Mouse (Mus musculus) midbrain, embryonic 11.5 days (tissue): ENCODE results near the gene Fam19a5. TPM values are rescaled to one million over a fixed set of nuclear protein-coding genes. Genes with fewer than 3 reads are reported as not detected.

Source experiments
- ATAC-seq: fragments of 200-750 bp; cut with Nextera tagmentation; 2 replicates; pipeline ENCODE4 v1.8.0; 2017; ENCODE audit warnings: moderate TSS enrichment, moderate library complexity; ENCODE audit not compliant: low FRiP score
- DNase-seq: peaks from one replicate; pipeline ENCODE4 v3.0.0; 2015; ENCODE audit warnings: low spot score; ENCODE audit errors: missing footprints
- H3K27ac ChIP-seq: fragments of 300-500 bp; sonication (generic); 2 replicates; pipeline ENCODE4 v1.5.1; 2014; ENCODE audit warnings: low read depth, low read length
- H3K27me3 ChIP-seq: fragments of 300-500 bp; sonication (generic); 2 replicates; pipeline ENCODE4 v1.6.1; 2014; ENCODE audit warnings: mild to moderate bottlenecking, low read length, moderate library complexity, mixed read lengths; ENCODE audit not compliant: control insufficient read depth, insufficient read depth
- H3K36me3 ChIP-seq: fragments of 300-500 bp; sonication (generic); 2 replicates; pipeline ENCODE4 v1.6.1; 2014; ENCODE audit warnings: mild to moderate bottlenecking, low read length, moderate library complexity, mixed read lengths; ENCODE audit not compliant: control insufficient read depth, insufficient read depth
- H3K4me1 ChIP-seq: fragments of 300-500 bp; sonication (generic); 2 replicates; pipeline ENCODE4 v1.6.1; 2014; ENCODE audit warnings: low read length; ENCODE audit not compliant: control insufficient read depth, insufficient read depth
- H3K4me2 ChIP-seq: fragments of 300-500 bp; sonication (generic); 2 replicates; pipeline ENCODE4 v1.6.1; 2014; ENCODE audit warnings: mild to moderate bottlenecking, moderate library complexity
- H3K4me3 ChIP-seq: fragments of 300-500 bp; sonication (generic); 2 replicates; pipeline ENCODE4 v1.5.1; 2014; ENCODE audit warnings: low read depth, low read length
- H3K9ac ChIP-seq: fragments of 300-500 bp; sonication (generic); 2 replicates; pipeline ENCODE4 v1.6.1; 2014; ENCODE audit warnings: low read length
- H3K9me3 ChIP-seq: fragments of 300-500 bp; sonication (generic); 2 replicates; pipeline ENCODE4 v1.6.1; 2016; ENCODE audit warnings: low read length; ENCODE audit not compliant: control insufficient read depth
- WGBS: fragments of 180-500 bp; shearing (Covaris S2); extraction: QIAGEN DNeasy Blood & Tissue Kit; methylation state at CpG from one replicate; pipeline ENCODE4 v1.1.7; 2014; 5-methylcytosine and 5-hydroxymethylcytosine counted together
- polyA plus RNA-seq: library from polyadenylated mRNA; unstranded; fragments of >200 nt; fragmentation: Nextera tagmentation; extraction: Ambion mirVana; gene quantifications from 2 replicates; pipeline ENCODE4 v1.2.1, GENCODE M21; 2014

Gene Fam19a5
- polyA plus RNA-seq, 1 experiment from 2014 or later = 5.8 TPM

DNA sequence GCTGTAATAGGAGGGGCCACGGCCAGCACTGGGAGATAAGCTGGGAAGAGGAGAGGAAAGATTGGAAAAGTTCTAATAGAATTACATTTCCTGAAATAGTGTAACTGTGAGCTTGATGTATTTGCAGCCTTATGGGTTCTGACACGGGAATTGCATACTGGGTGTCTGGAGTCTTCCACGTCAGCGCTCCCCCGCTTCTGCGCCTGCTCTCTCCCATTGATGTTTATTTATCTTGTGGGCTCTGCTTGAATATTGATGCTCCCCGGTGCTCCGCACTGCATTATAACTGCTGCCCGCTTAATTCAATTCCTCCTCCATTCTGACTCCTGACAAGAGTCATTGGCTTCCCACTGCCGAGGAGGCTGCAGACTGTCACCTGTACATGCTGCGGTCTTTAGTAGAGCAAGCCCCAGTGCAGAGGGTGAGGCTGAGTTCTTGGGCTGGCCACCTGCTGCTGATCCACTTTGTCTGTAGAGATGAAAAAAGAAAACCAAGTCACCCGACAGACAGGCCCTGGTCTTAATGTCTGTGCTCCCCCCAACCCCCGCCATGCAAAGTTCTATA, 153.4 kb downstream of the Fam19a5 start:
- 81% methylated on average over 13 of the region's 13 CpGs for WGBS
- Histone ChIP-seq H3K4me2 (no peak overlapping the region), H3K4me3 (no peak overlapping the region), H3K27ac (no peak overlapping the region), H3K9ac (no peak overlapping the region), H3K27me3 (no peaks in the 10 kb centered on the region), H3K9me3 (no peaks in the 10 kb centered on the region; the same call in 1 of the 2 replicates), H3K4me1 (0 out of 2 replicates have a peak, but pooled peaks cover 2% of the 10 kb centered on the region), H3K36me3 (no peaks in the 10 kb centered on the region; the same call in 1 of the 2 replicates)
- DNase-seq = no peak
- no peak for ATAC-seq

DNA sequence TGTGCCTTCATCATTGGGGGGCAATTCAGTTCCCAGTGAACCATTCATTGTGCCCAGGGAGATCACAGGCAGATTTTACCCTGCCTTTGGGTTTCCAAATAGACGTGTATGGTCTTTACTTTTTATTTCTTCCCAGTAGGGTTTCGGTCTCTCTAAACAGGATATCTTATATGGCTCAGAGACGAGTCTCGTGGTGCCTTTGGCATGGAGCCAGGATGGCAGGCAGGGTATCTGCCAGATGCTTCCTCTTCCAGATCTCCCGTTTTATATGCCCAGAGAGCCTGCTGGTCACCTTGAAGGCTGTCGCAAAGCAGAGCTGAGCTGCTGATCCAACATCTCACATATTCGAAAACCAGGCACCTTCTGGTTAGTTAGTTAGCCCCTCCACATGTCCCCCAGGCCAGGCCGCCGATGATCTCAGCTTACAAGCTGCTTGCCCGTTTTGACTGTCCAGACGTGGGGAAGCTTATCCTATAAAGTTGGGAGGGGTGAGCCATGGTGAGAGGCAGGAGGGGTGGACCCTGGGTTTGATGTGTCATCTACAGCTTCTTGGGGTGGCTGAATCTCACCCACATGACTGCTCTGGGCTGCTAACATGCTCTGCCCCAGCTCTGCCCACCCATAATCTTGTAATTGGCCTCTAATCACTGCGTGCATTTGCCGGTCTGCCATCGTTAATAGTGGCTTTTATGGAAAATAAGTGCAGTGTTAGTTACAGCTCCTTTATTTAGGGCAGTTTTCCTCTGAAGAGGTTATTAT, 154.6 kb downstream of the Fam19a5 start:
- Histone ChIP-seq H3K4me2 (no peak overlapping the region), H3K4me1 (0 out of 2 replicates have a peak, but pooled peaks cover 2% of the 10 kb centered on the region), H3K9me3 (no peaks in the 10 kb centered on the region; the same call in 1 of the 2 replicates), H3K9ac (no peak overlapping the region), H3K36me3 (no peaks in the 10 kb centered on the region; the same call in 1 of the 2 replicates), H3K27me3 (no peaks in the 10 kb centered on the region), H3K4me3 (no peak overlapping the region), H3K27ac (no peak overlapping the region)
- no peak for ATAC-seq
- DNase-seq = no peak
- WGBS = 89% methylated on average over 14 of the region's 14 CpGs

DNA sequence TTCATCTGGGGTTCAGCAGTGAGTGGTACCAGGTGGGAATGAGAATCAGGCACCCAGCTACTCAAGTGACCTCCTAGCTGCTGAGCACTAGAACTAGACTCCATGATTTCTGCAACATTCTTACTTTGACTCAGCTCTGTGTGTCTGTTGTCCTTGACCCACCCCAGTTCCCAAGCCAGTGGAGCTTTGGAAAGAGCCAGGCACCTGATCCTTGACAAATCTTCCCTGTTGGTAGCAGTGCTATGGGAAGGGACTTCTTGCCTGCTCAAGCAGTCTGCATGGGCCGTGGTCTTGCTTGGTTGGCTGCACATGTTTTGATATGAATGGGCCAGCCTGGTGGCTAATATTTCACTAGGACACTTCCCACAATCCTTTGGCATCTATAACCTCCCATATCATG, 158.7 kb downstream of the Fam19a5 start:
- Histone ChIP-seq H3K4me2 (no peak overlapping the region), H3K27me3 (no peaks in the 10 kb centered on the region), H3K9ac (no peak overlapping the region), H3K27ac (no peak overlapping the region), H3K9me3 (no peaks in the 10 kb centered on the region; the same call in 1 of the 2 replicates), H3K36me3 (no peaks in the 10 kb centered on the region), H3K4me1 (no peaks in the 10 kb centered on the region), H3K4me3 (no peak overlapping the region)
- 90% methylated on average over 1 of the region's 1 CpGs for WGBS
- no peak for DNase-seq
- ATAC-seq = no peak

DNA sequence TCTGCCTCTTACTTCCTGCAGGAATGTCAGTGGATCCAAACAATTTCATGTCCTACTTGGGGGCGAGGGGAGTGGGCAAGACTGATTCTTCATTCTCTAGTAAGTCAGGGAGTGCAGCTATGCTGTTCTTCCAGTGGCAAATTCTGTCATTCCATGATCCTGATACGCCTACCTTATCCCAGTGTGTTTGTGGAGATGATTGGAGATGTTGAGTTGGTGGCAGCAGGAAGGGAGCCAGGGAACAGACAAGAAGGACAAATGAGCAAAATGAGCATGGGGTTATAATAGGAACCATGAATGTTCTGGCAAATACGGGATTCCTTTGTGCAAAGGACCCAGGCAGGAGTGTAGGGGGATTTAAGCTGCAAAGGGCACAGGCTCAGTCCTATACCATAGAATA, 159.2 kb downstream of the Fam19a5 start:
- Histone ChIP-seq H3K4me1 (no peaks in the 10 kb centered on the region), H3K27me3 (no peaks in the 10 kb centered on the region), H3K9me3 (no peaks in the 10 kb centered on the region; the same call in 1 of the 2 replicates), H3K4me2 (no peak overlapping the region), H3K4me3 (no peak overlapping the region), H3K27ac (no peak overlapping the region), H3K36me3 (no peaks in the 10 kb centered on the region), H3K9ac (no peak overlapping the region)
- no peak for ATAC-seq
- DNase-seq = no peak
- WGBS = 91% methylated on average over 3 of the region's 3 CpGs

DNA sequence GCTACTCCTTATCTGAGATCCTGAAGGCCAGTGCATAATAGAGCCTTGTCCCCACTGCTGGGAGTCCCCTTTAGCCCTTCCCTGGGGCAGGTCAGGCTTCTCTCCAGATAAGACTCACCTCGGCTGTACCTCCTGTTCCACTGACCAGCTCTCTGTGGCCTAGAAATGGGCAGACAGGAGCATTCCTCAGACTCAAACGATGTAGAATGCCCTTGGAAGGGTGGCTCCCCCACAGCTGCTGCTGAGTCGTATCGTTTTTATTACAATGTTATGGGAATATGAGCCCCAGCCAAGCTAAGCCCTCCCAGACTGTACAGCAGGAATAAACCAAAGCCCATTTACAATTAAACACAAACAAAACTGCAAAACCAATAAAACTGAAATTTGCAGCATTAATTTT, 167.7 kb downstream of the Fam19a5 start:
- H3K4me3 ChIP-seq = no peak overlapping the region

DNA sequence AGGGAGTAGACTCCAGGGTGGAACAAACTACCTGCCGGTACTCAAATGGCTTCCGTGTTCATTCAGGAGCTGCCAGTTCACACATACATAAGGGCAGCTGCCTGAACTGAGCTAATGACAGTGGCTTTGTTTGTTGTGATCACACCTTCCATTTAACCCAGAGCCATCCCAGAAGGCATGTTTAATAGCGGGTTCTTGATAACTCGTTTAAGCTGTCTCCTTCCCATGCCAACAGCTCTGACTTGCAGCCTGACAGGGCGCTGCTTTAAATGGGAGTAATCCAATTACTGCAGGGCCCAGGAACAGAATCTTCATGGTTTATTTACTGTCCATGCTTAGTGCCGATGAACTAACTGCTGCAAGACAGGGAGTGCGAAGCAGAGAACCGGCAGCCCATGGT, 168.1 kb downstream of the Fam19a5 start:
- WGBS = 87% methylated on average over 8 of the region's 8 CpGs
- peaks cover 2% of the 10 kb centered on the region for H3K4me1 ChIP-seq
- H3K9me3 ChIP-seq = no peaks in the 10 kb centered on the region
- no peak overlapping the region for H3K27ac ChIP-seq
- no peak for ATAC-seq
- no peak overlapping the region for H3K4me3 ChIP-seq
- no peak for DNase-seq
- no peaks in the 10 kb centered on the region for H3K27me3 ChIP-seq
- H3K9ac ChIP-seq = no peak overlapping the region
- H3K36me3 ChIP-seq = no peaks in the 10 kb centered on the region
- no peak overlapping the region for H3K4me2 ChIP-seq

More for the DNA sequence above, 167.7 kb downstream of the Fam19a5 start:
- Histone ChIP-seq H3K36me3 (no peaks in the 10 kb centered on the region), H3K4me1 (no peaks in the 10 kb centered on the region; the same call in 1 of the 2 replicates), H3K4me2 (no peak overlapping the region), H3K9me3 (no peaks in the 10 kb centered on the region), H3K9ac (no peak overlapping the region), H3K27ac (no peak overlapping the region), H3K27me3 (no peaks in the 10 kb centered on the region)
- ATAC-seq (no peak), DNase-seq (no peak)
- WGBS = 81% methylated on average over 4 of the region's 4 CpGs

DNA sequence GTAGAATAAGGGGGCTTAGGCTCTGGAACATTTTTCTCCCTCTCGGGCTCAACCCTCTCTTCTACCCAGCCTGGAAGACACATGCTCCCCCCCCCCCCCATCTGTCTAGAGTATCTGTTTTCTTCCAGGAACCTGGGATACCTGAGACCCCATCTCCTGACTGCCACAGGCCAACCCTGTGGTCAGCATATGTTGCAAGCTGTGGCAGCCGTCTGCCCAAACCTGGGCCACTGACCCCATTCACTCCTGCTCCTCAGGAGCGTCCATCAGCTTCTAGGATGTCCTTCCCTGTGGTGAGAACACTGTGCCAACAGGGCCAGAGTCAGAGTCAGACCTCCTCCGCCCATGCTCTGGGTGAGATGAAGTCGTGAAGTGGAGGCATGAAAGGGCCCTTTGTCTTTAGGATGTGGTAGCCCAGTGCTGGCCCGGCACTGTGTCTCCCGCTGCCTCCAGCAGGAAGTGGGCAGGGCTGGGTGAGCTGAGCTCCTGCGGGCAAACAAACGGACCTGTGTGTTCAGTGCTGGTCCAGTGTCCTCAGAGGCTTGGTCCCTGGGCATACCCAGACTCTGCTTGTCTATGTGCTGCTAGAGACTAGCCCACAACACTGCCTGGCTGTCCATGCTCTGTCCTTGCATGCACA, 171.1 kb downstream of the Fam19a5 start:
- DNase-seq (no peak), ATAC-seq (no peak; the same call in 1 of the 2 replicates)
- H3K9ac ChIP-seq = no peak overlapping the region
- H3K4me1 ChIP-seq = peaks cover 3% of the 10 kb centered on the region
- no peak overlapping the region for H3K4me2 ChIP-seq
- no peaks in the 10 kb centered on the region for H3K36me3 ChIP-seq
- H3K4me3 ChIP-seq = no peak overlapping the region
- no peaks in the 10 kb centered on the region for H3K9me3 ChIP-seq
- H3K27me3 ChIP-seq = no peaks in the 10 kb centered on the region
- H3K27ac ChIP-seq = no peak overlapping the region
- 66% methylated on average over 9 of the region's 9 CpGs for WGBS

DNA sequence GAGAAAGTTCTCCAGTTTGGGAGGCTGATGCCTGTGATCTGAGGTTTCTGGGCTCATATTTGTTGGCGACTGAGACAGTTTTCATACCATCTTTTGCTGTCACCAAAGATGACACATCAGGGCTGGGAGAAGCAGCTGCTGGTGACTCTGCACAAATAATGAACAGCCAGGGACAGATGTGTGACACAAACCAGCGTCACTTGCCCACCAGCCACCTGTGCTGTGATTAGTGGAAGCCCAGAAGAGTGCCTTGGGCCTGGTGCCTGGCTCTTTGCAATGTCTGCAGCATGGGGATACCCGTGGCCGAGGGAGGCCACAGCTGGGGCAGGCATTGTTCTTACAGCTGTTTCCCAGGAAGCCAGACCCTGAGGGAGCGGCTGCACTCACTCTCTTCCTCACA, 173.0 kb downstream of the Fam19a5 start:
- no peaks in the 10 kb centered on the region for H3K9me3 ChIP-seq
- no peak overlapping the region for H3K4me2 ChIP-seq
- no peak overlapping the region for H3K9ac ChIP-seq
- ATAC-seq (no peak), DNase-seq (no peak)
- no peaks in the 10 kb centered on the region for H3K27me3 ChIP-seq
- peaks cover 3% of the 10 kb centered on the region for H3K4me1 ChIP-seq
- H3K4me3 ChIP-seq = no peak overlapping the region
- WGBS = 73% methylated on average over 5 of the region's 5 CpGs
- H3K36me3 ChIP-seq = no peaks in the 10 kb centered on the region
- H3K27ac ChIP-seq = no peak overlapping the region

DNA sequence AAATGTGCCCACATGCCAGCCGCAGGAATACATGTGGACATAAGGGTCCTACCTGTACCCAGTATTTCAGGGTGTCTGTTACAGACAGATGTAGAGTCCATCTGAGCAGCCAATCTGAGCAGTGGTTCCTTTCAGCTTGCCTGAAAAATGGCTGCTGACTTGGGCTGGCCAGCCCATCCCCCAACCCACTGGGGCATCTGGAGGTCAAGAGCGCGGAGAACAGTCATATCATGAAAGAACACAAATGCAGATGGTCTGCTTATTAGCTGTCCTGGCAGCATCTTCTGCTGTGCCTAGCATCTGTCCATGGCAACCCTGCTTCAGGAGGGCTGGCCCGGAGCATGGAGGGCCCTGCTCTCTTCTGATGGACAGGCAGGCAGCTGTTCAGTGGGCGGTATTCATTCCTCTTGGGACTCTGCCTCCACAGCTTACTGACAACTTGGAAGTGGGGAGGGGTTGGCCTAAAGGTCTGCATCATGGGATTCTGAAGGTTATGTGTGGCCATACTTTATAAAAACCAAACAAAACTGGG, 179.4 kb downstream of the Fam19a5 start:
- DNase-seq (peak; percentile 85), ATAC-seq (no peak)

More for the DNA sequence above, 179.4 kb downstream of the Fam19a5 start:
- WGBS = 78% methylated on average over 5 of the region's 5 CpGs
- H3K9me3 ChIP-seq = no peaks in the 10 kb centered on the region
- H3K27me3 ChIP-seq = no peaks in the 10 kb centered on the region
- H3K36me3 ChIP-seq = no peaks in the 10 kb centered on the region
- no peak overlapping the region for H3K27ac ChIP-seq
- H3K4me2 ChIP-seq = no peak overlapping the region
- H3K4me3 ChIP-seq = no peak overlapping the region
- H3K4me1 ChIP-seq = no peaks in the 10 kb centered on the region; the same call in 1 of the 2 replicates
- no peak overlapping the region for H3K9ac ChIP-seq
